Mouse (Mus musculus): Measurements from ENCODE around the gene Grrp1. TPM values are rescaled to one million over a fixed set of nuclear protein-coding genes. Genes with fewer than 3 reads are reported as not detected.

Grrp1 gene
- polyA plus RNA-seq (2017; shearing (Covaris generic)) = not detected

DNA sequence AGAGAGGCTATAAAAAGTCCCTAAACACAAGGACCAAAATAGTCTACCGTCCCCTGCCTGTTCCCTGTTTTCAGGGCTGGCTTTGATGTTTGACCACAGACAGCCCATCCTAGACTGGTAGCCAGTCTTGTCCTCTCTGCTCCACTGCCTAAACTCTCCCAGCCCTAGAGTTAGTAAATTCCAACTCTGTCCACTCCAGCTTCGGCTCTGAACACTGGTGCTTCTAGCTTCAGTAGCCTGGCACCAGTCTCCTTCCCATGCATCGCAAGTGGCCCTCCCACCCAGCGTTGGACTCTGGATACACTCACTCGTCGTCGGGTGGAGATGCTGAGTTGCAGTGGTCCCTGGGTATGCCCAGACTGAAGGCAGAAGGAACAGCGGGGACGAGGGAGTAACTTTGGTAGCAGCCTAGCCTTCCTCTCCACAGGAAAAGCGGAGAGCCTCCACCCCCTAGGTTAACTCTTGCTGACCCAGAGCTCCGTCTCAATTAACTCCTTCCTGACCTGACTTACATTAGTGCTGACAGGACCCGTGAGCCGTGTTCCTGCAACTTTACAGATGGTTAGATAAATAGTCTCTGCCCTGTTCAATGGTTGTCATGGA is at the start of gene Grrp1:
Gene Grrp1 (minus strand): TSS at position 385 of the 603 bp plus-strand sequence.

DNA sequence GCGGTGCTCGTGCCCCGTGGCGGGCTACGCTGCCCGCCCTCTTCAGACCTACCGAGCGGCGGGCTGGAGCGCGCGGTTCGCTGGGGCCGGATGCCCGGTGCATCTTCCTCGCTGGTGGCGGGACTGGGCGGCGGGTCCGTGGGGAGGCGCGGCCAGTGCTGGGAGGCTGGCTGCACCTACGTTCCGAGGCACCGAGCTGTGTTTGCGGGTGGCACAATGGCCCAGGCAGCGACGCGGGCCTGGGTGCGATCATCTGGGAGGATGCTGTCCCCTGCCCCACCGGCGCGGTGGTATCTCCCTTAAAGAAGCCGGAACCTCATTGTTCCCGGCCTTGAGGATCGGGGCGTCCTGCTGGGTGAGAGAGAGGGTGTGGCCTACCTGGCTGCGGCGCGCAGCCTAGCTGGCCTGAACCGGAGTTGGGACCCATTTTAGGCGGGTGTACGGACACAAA is 33.7 kb upstream of the Grrp1 start, which contains the start of gene Pdik1l:
Gene Pdik1l (minus strand): TSS at position 321 of the 451 bp plus-strand sequence.

DNA sequence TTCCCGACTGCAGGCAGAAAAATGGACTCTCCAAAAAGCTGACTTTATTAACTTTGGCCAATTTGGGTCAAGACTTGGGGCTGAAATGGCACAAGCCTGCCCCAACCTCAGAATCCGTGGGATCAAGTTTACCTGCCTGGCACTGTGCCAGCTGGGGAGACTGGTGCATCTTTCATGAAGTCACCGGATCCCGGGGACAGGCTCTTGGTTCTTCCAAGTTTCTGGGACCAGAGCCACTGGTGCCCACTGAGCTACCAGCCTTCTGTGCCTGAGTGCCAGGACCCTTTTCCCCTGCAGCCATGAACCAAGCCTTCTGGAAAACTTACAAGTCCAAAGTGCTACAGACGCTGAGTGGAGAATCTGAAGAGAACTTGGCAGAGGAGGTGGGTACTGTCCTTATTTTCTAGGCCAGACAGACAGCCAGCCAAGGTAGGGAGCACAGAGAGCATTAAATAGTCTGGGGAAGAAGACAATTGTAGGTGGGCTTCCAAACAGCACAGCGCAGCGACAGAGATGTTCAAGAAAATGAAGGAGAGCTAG is 7.1 kb downstream of the Grrp1 start, which contains the start of gene Gm30191:
Gene Gm30191 (plus strand): TSS at position 217 of the 540 bp plus-strand sequence.

DNA sequence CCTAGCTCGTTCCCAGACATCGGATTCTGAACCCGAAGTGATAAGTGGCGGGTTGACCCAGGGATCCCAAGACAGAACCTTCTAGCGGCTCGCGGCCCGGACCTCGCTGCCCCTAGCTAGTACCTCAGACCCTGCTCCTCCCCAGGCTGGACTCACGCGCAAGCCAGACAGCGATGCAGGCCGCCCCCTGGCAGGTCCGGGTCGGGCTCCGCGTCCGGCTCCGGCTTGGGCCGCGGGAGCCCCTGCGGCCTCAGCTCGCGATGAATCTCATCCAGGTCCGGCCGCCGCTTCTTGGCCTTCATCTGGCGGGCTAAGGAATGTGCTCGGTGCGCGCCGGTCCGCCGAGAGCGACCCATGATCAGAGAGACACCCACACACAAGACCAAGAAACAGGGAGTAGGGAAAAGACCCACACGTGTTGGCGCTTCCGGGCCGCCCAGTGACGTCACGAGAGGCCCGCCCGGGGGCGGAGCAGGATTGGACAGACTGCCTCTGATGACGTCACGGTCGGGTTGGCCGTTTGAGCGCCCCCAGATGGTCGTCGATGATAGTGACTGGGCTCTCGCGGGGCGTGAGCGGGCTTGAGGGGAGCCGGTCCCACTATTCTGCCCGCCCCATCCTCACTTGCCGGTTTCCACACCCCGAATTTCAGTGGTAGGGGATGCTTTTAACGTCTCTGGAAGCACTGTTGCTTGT is 8.6 kb downstream of the Grrp1 start, which contains the start of gene Zfp593:
Gene Zfp593 (minus strand): TSS at position 445 of the 696 bp plus-strand sequence.

DNA sequence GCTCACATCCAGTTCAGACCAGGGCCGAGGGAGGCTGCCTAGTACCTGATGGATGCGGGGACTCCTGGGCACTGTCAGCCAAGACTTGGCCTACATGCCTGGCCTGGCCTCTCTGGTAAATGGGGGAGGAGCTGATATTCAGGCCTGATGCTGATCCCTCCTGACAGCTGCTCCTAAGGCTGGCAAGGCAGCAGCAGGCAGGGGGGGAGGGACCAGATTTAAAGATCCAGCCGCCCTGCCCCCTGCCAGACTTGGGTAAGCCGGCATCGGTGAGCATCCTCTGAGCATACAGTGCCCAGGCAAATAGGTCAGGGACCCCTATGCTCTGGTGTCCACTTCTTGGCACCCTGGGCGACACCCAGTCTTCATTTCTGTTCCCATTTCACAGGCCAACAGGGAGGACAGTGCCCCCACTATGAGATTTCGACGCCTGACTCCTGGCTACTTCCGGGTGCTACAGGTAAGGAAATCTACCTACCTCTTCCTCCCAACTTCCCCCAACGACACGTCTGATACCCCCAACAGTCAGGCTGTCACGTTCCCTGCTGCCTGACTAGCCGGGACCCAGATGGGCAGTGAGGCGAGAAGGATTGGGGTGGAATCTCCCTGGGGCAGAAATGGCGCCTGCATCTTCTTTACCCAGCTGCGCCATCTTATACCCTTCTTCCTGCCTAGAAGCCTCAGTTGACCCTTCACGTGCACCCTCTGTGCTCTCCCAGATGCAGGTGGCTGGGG is 10.2 kb downstream of the Grrp1 start, which contains the start of gene E130218I03Rik:
Gene E130218I03Rik (plus strand): TSS at position 147 of the 735 bp plus-strand sequence.

DNA sequence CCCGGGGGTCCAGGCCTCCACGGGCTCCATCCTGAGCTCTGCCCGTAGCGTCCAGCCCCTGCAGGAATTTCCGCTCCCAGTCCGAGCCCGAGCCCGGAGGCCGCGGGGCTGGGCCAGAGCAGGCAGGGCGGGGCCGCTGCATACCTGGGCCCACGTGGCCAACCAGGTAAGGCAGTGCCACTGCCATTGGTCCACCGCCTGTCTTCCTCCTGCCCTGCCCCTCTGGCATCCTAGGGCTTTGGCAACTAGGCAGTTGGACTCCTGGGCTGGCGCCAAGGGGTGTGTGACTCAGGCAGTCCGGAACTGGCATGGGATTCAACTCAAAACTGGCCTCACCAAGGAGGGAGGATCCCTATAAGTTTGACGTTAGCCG is 15.6 kb downstream of the Grrp1 start, which contains the start of gene Cnksr1:
Gene Cnksr1 (minus strand): TSS at position 121 of the 373 bp plus-strand sequence.

DNA sequence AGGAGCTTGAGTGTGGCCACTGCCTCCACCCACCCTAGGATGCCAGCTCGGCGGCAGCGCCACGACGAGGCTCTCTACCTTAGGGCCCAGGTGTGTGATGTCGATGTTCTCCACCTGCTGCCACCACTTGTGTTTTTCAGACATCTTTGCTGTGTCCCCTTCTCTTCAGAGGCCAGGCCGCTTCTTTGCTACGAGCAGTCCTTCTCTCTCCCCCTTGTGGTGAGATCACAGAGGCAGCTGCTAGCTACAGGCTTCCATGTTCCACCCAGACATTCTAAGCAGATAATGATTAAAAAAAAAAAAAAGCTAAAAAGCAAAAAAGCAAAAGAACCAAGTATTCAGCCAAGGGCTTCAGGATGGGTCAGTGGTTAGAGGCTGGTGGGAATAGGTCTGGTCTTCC is 26.7 kb downstream of the Grrp1 start, which contains the start of gene Catsper4:
Gene Catsper4 (minus strand): TSS at position 190 of the 400 bp plus-strand sequence.

DNA sequence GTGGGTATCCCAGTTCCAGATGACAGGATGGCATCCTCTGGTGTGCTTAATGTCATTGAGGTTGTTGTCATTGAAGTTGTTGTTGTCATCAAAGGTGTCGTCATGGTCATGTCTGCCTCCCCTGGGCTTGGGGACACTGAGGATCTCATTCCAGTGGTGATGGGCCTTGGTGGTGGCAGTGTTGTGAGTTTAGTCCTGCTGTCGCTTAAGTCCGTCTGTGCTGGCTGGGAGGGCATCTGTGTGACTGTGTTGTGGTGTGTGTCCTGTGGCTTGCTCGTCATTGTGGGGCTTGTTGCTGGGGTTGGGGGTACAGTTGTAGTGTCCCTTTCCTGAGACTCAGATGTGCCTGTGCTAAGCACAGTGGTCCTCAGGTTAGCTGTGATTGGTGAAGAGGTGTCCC is 51.0 kb downstream of the Grrp1 start, which contains the start of gene Gm7534:
Gene Gm7534 (minus strand): TSS at position 101 of the 400 bp plus-strand sequence.

Other genes starting within 250 kb of the Grrp1 start
- gene Lin28a, start 235.3 kb downstream of the Grrp1 start, polyA plus RNA-seq (2017; shearing (Covaris generic)) = not detected
- 2.1 TPM for gene Zfp683, start 200.3 kb downstream of the Grrp1 start, polyA plus RNA-seq (2017; shearing (Covaris generic))
- gene Crybg2, start 193.3 kb downstream of the Grrp1 start, polyA plus RNA-seq (2017; shearing (Covaris generic)) = 18.0 TPM
- gene Cd52, start 159.0 kb downstream of the Grrp1 start, polyA plus RNA-seq (2017; shearing (Covaris generic)) = 3,141 TPM
- gene Ubxn11, start 151.5 kb downstream of the Grrp1 start, polyA plus RNA-seq (2017; shearing (Covaris generic)) = 57.8 TPM
- 1,589 TPM for gene Sh3bgrl3, start 125.3 kb downstream of the Grrp1 start, polyA plus RNA-seq (2017; shearing (Covaris generic))
- gene Cep85, start 67.0 kb downstream of the Grrp1 start, polyA plus RNA-seq (2017; shearing (Covaris generic)) = 73.8 TPM
- not detected for gene Gm7534, start 51.1 kb downstream of the Grrp1 start, polyA plus RNA-seq (2017; shearing (Covaris generic))
- not detected for gene Catsper4, start 26.7 kb downstream of the Grrp1 start, polyA plus RNA-seq (2017; shearing (Covaris generic))
- gene Cnksr1, start 15.7 kb downstream of the Grrp1 start, polyA plus RNA-seq (2017; shearing (Covaris generic)) = not detected
- gene E130218I03Rik, start 10.4 kb downstream of the Grrp1 start, polyA plus RNA-seq (2017; shearing (Covaris generic)) = 4.7 TPM
- 12.8 TPM for gene Zfp593, start 8.5 kb downstream of the Grrp1 start, polyA plus RNA-seq (2017; shearing (Covaris generic))
- not detected for gene Gm30191, start 7.2 kb downstream of the Grrp1 start, polyA plus RNA-seq (2017; shearing (Covaris generic))
- gene Pdik1l, start 33.8 kb upstream of the Grrp1 start, polyA plus RNA-seq (2017; shearing (Covaris generic)) = 22.7 TPM
- gene Trim63, start 61.0 kb upstream of the Grrp1 start, polyA plus RNA-seq (2017; shearing (Covaris generic)) = not detected
- gene Slc30a2, start 89.1 kb upstream of the Grrp1 start, polyA plus RNA-seq (2017; shearing (Covaris generic)) = 0.52 TPM
- gene Extl1, start 129.7 kb upstream of the Grrp1 start, polyA plus RNA-seq (2017; shearing (Covaris generic)) = 0.73 TPM
- 1.4 TPM for gene Pafah2, start 142.2 kb upstream of the Grrp1 start, polyA plus RNA-seq (2017; shearing (Covaris generic))
- 77.2 TPM for gene Stmn1, start 214.2 kb upstream of the Grrp1 start, polyA plus RNA-seq (2017; shearing (Covaris generic))
- gene Paqr7, start 242.6 kb upstream of the Grrp1 start, polyA plus RNA-seq (2017; shearing (Covaris generic)) = 34.8 TPM

Measured in CD4-positive, CD25-positive, alpha-beta regulatory T cell, adult 9 weeks (primary cell).